Comparison of ENCODE assay signal across 8 mouse cellular contexts in the genomic region with DNA sequence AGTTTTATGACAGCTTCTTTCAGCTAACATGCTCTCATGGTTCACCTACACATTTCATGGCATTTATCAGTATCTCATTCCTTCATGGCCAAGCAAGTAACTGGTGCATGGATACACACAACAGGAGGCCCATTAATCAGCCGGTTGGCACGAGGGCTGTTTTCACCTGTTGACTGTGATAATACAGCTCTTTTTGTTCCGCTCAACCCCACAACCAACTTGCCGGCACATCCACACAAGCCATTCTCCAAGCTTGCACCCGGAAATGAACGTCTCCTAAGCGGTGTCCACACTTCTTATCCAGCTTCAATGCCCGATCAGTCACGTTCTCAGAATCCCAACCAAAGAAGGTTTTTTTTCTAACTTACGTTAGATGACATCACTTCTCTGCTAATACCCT. TPM values are rescaled to one million over a fixed set of nuclear protein-coding genes. Genes with fewer than 3 reads are reported as not detected.
DNase-seq lines count a peak whose midpoint lies in the region; ATAC-seq and TF ChIP-seq lines count a peak whose summit lies in the region.

No protein-coding gene starts in this region.

- no peaks in the 10 kb centered on the region for H3K9me3 ChIP-seq in megakaryocyte, embryonic 14.5 days
- H3K9me3 ChIP-seq in limb, embryonic 14.5 days (ENCODE audit: control insufficient read depth, low read length) = no peaks in the 10 kb centered on the region
- no peaks in the 10 kb centered on the region for H3K9me3 ChIP-seq in stomach, embryonic 15.5 days

- no peak overlapping the region for H3K27ac ChIP-seq in limb, embryonic 14.5 days (replicated peaks; ENCODE audit: low read depth, low read length)
- no peak overlapping the region for H3K27ac ChIP-seq in stomach, embryonic 15.5 days

- peaks cover 15% of the 10 kb centered on the region for H3K36me3 ChIP-seq in megakaryocyte, embryonic 14.5 days (replicated peaks; ENCODE audit: low read length)
- H3K36me3 ChIP-seq in limb, embryonic 14.5 days (ENCODE audit: control insufficient read depth, insufficient read depth, low read length) = no peaks in the 10 kb centered on the region
- no peaks in the 10 kb centered on the region for H3K36me3 ChIP-seq in stomach, embryonic 15.5 days

- H3K4me1 ChIP-seq in megakaryocyte, embryonic 14.5 days = peaks cover 30% of the 10 kb centered on the region
- peaks cover 5% of the 10 kb centered on the region; the same call in 1 of the 2 replicates for H3K4me1 ChIP-seq in limb, embryonic 14.5 days (ENCODE audit: control insufficient read depth, insufficient read depth, low read length)
- H3K4me1 ChIP-seq in stomach, embryonic 15.5 days = peaks cover 11% of the 10 kb centered on the region; the same call in 1 of the 2 replicates

- WGBS in limb, embryonic 14.5 days = 86% methylated on average over 10 of the region's 10 CpGs
- 83% methylated on average over 10 of the region's 10 CpGs for WGBS in stomach, embryonic 15.5 days

- peak; percentile 20 to 22 for DNase-seq in cerebellum, postnatal 10 days
- DNase-seq in cerebellum, adult 8-10 months = no peak
- no peak for DNase-seq in limb, embryonic 14.5 days (ENCODE audit: low spot score)
- DNase-seq in urinary bladder, postnatal 14 days (ENCODE audit: low spot score) = no peak
- no peak for DNase-seq in right cerebral cortex, postnatal 36 days (ENCODE audit: low spot score in 2 of 2)

- H3K27me3 ChIP-seq in megakaryocyte, embryonic 14.5 days (replicated peaks) = no peaks in the 10 kb centered on the region
- H3K27me3 ChIP-seq in limb, embryonic 14.5 days (ENCODE audit: control insufficient read depth, insufficient read depth, low read length) = no peaks in the 10 kb centered on the region
- no peaks in the 10 kb centered on the region for H3K27me3 ChIP-seq in stomach, embryonic 15.5 days (replicated peaks)

- no peak for ATAC-seq in megakaryocyte, adult 5-6 weeks (ENCODE audit: poor library complexity, severe bottlenecking)
- ATAC-seq in limb, embryonic 14.5 days (ENCODE audit: low FRiP score, low read depth) = no peak
- no peak for ATAC-seq in stomach, embryonic 15.5 days (ENCODE audit: insufficient read depth, low FRiP score, low read depth)

- TF ChIP-seq POLR2A in limb, embryonic 14.5 days (IDR thresholded peaks at IDR 0.05; ENCODE audit: borderline replicate concordance, extremely low read depth, insufficient read depth, insufficient read length) = no peak

- peak overlapping the region; percentile 99 for H3K4me3 ChIP-seq in megakaryocyte, embryonic 14.5 days (replicated peaks)
- peak overlapping the region; percentile 89; the same call in 1 of the 2 replicates for H3K4me3 ChIP-seq in limb, embryonic 14.5 days (replicated peaks; ENCODE audit: low read length)
- H3K4me3 ChIP-seq in stomach, embryonic 15.5 days (replicated peaks) = peak overlapping the region; percentile 92; the same call in 1 of the 2 replicates

- peak overlapping the region; percentile 73 for H3K4me2 ChIP-seq in limb, embryonic 14.5 days (replicated peaks; ENCODE audit: low read depth, low read length, severe bottlenecking)
- H3K4me2 ChIP-seq in stomach, embryonic 15.5 days = peak overlapping the region; percentile 99

- no peak overlapping the region for H3K9ac ChIP-seq in limb, embryonic 14.5 days (ENCODE audit: low read depth, low read length, severe bottlenecking)
- H3K9ac ChIP-seq in stomach, embryonic 15.5 days = no peak overlapping the region

RNA-seq across cellular contexts. Expression of gene Cry1, which starts 2.1 kb away (rescaled TPM):
- polyA plus RNA-seq in megakaryocyte, embryonic 14.5 days (2012; ENCODE audit: insufficient read depth, low replicate concordance) = 12.2 and 34.3 TPM in 2 replicates
- total RNA-seq in megakaryocyte, adult 5-6 weeks (2015) = 15.7 and 16.2 TPM in 2 replicates
- 17.5 and 19.4 TPM in 2 replicates for total RNA-seq in megakaryocyte, adult 5-6 weeks (2017)
- 18.2 and 18.6 TPM in 2 replicates for polyA plus RNA-seq in limb, embryonic 14.5 days (2012; rRNA removed)
- polyA plus RNA-seq in limb, embryonic 14.5 days (2014; fragmentation: Nextera tagmentation; extraction: Ambion mirVana) = 32.3 and 35.4 TPM in 2 replicates
- polyA plus RNA-seq in stomach, embryonic 15.5 days (2015; fragmentation: Nextera tagmentation; extraction: Ambion mirVana) = 26.0 and 27.2 TPM in 2 replicates

RNA-seq across cellular contexts. Expression of gene Mterf2, which starts 54.9 kb away (rescaled TPM):
- polyA plus RNA-seq in megakaryocyte, embryonic 14.5 days (2012; ENCODE audit: insufficient read depth, low replicate concordance) = 0.46 TPM in 1 of 2 replicates, not detected in the other
- total RNA-seq in megakaryocyte, adult 5-6 weeks (2015) = 2.4 and 3.9 TPM in 2 replicates
- total RNA-seq in megakaryocyte, adult 5-6 weeks (2017) = 1.9 and 2.2 TPM in 2 replicates
- 12.9 and 17.0 TPM in 2 replicates for polyA plus RNA-seq in limb, embryonic 14.5 days (2012; rRNA removed)
- polyA plus RNA-seq in limb, embryonic 14.5 days (2014; fragmentation: Nextera tagmentation; extraction: Ambion mirVana) = 17.2 and 19.0 TPM in 2 replicates
- polyA plus RNA-seq in stomach, embryonic 15.5 days (2015; fragmentation: Nextera tagmentation; extraction: Ambion mirVana) = 9.8 and 12.9 TPM in 2 replicates

Comparison
In these comparisons a context has a peak if more than half of its experiments do, and no peak if none do; other contexts are left out.
1. DNase-seq: peak in cerebellum, postnatal 10 days (2 of 2); none in cerebellum, adult 8-10 months (single experiment), limb, embryonic 14.5 days (single experiment), urinary bladder, postnatal 14 days (single experiment) and right cerebral cortex, postnatal 36 days (0 of 2).
2. Peak in every context shown above with its lines, with median percentiles within 50 percentile points of each other: H3K4me3 ChIP-seq.